Mouse (Mus musculus): ENCODE data around the gene Gm13043.
"Not testable (repeated sequence)": the region's sequence is repeated elsewhere in the genome, so short reads cannot be mapped to it uniquely, and the experiment has no call there.

Gene Gm13043

DNA sequence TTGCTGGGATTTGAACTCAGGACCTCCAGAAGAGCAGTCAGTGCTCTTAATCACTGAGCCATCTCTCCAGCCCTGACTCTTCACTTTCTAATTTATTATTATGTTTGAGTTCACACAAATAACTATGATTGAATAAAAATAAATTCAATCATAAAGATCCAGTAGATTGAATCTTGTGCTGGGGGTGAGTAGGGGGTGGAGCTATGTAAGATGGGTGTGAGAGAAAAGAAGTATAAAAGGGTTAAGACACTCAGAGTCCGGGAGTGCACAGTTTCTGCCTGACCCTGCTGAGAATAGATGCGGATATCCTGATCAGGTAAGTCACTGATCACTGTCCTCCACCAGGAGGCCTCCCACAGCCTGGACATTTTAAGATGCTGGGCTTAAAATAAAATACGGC lies at the start of gene Gm13043:
Gm13043 (plus strand) TSS at position 301 of the 400 bp plus-strand sequence.
- in situ Hi-C loops (cut with MseI, MboI), result no loop called here

GRCm38 (mm10) chr4:143535654-143536053 lies 24.5 kb downstream of the Gm13043 start, which contains the start of gene Gm13040:
TSS of gene Gm13040 (plus strand) at chr4:143535954.
- in situ Hi-C loops (cut with MseI, MboI), result not testable (repeated sequence)

DNA sequence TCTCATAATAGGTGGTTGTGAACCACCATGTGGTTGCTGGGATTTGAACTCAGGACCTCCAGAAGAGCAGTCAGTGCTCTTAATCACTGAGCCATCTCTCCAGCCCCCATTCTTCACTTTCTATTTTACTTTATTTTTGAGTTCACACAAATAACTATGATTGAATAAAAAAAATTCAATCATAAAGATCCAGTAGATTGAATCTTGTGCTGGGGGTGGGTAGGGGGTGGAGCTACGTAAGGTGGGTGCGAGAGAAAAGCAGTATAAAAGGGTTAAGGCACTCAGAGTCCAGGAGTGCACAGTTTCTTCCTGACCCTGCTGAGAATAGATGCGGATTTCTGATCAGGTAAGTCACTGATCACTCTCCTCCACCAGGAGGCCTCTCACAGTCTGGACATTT lies 40.3 kb downstream of the Gm13043 start, which contains the start of the genes BC080695 and Gm13057:
BC080695 (plus strand) TSS at position 301 of the 400 bp plus-strand sequence.
Gm13057 (plus strand) TSS at position 310 of the 400 bp plus-strand sequence.
- in situ Hi-C loops (cut with MseI, MboI), result not testable (repeated sequence)

All from mouse trophoblast stem cell (cell line).